Mouse (Mus musculus) forebrain, embryonic 15.5 days (tissue): ENCODE measurements around the gene Pipox. TPM values are rescaled to one million over a fixed set of nuclear protein-coding genes. Genes with fewer than 3 reads are reported as not detected.

Source experiments
- ATAC-seq: fragments of 200-750 bp; cut with Nextera tagmentation; replicated peaks from 2 replicates; pipeline ENCODE4 v1.8.0; 2017; ENCODE audit warnings: mild to moderate bottlenecking, moderate TSS enrichment, moderate library complexity
- H3K27ac ChIP-seq: fragments of 300-500 bp; sonication (generic); replicated peaks from 2 replicates; pipeline ENCODE4 v1.5.1; 2015; ENCODE audit warnings: mild to moderate bottlenecking, inconsistent platforms
- H3K27me3 ChIP-seq: fragments of 300-500 bp; sonication (generic); 2 replicates; pipeline ENCODE4 v1.6.1; 2015; ENCODE audit warnings: inconsistent platforms
- H3K36me3 ChIP-seq: fragments of 300-500 bp; sonication (generic); 2 replicates; pipeline ENCODE4 v1.6.1; 2015; ENCODE audit warnings: mild to moderate bottlenecking, inconsistent platforms
- H3K4me1 ChIP-seq: fragments of 300-500 bp; sonication (generic); 2 replicates; pipeline ENCODE4 v1.6.1; 2015; ENCODE audit warnings: inconsistent platforms
- H3K4me2 ChIP-seq: fragments of 300-500 bp; sonication (generic); replicated peaks from 2 replicates; pipeline ENCODE4 v1.6.1; 2015; ENCODE audit warnings: mild to moderate bottlenecking, inconsistent platforms
- H3K4me3 ChIP-seq: fragments of 300-500 bp; sonication (generic); 2 replicates; pipeline ENCODE4 v1.5.1; 2015; ENCODE audit warnings: mild to moderate bottlenecking, inconsistent platforms
- H3K9ac ChIP-seq: fragments of 300-500 bp; sonication (generic); replicated peaks from 2 replicates; pipeline ENCODE4 v1.6.1; 2015; ENCODE audit warnings: mild to moderate bottlenecking, inconsistent platforms
- H3K9me3 ChIP-seq: fragments of 300-500 bp; sonication (generic); 2 replicates; pipeline ENCODE4 v1.6.1; 2016; ENCODE audit warnings: inconsistent platforms
- WGBS: fragments of 180-500 bp; shearing (Covaris S2); methylation state at CpG from one replicate; pipeline ENCODE4 v1.1.7; 2015; ENCODE audit warnings: mixed read lengths; 5-methylcytosine and 5-hydroxymethylcytosine counted together
- polyA plus RNA-seq: library from polyadenylated mRNA; unstranded; fragments of >200 nt; fragmentation: Nextera tagmentation; extraction: Ambion mirVana; gene quantifications from 2 replicates; pipeline ENCODE4 v1.2.1, GENCODE M21; 2015

Gene Pipox
- polyA plus RNA-seq, 1 experiment from 2014 or later, result 10.2 TPM

DNA sequence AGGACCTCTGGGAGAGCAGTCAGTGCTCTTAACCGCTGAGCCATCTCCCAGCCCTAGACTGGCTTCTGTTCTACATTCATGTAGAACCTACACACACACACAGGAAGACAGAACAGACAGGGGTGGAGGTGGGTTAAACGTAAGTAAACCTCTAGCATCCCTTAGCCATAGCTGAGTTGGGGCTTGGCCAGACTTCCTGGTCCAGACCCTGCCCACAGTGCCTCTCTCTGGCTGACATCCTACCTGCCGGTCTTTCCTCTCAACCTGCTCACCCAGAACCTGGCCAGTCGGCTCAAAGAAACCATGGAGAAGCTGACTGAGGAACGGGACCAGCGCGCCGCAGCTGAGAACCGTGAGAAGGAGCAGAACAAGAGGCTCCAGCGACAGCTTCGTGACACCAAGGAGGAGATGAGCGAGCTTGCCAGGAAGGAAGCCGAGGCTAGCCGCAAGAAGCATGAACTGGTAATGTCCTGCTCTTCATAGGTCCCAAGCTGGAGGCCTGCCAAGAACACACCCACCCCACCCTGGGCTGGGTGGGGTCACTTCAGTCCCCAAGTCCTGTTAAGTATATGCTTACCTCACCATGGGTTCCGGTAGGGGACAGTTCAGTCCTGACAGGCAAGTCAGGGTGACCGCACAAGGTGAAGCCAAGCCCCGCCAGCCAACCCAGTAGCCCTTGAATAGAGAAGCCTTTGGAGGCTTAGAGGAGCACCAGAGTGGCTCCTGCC is 40.8 kb downstream of the Pipox start:
- Histone ChIP-seq H3K4me1 (peaks cover 82% of the 10 kb centered on the region), H3K27ac (no peak overlapping the region), H3K4me3 (no peak overlapping the region), H3K9ac (no peak overlapping the region), H3K36me3 (peaks cover 15% of the 10 kb centered on the region), H3K27me3 (no peaks in the 10 kb centered on the region), H3K9me3 (no peaks in the 10 kb centered on the region), H3K4me2 (no peak overlapping the region)
- WGBS, result 92% methylated on average over 17 of the region's 17 CpGs
- no peak for ATAC-seq

DNA sequence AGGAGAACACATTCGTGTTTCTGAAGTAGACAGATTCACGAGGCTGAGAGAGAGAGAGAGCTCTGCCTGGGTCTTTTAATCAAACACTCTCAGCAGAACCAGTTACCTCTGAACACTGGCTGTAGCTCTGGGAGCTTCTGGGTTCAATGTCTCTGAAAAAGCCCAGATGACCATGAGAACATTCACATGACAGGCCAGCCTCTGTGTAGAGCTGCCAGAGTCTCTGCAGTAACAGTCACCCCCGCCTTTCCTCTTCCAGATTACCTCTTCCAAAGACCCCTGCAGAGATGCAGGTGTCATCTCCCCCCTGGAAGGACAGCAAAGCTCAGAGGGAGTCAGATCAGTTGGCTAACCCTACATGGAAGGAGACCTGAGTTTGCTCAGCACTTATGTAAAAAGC is 41.7 kb downstream of the Pipox start:
- Histone ChIP-seq H3K4me1 (peaks cover 81% of the 10 kb centered on the region), H3K9me3 (no peaks in the 10 kb centered on the region), H3K4me2 (no peak overlapping the region), H3K27me3 (no peaks in the 10 kb centered on the region), H3K36me3 (peaks cover 20% of the 10 kb centered on the region), H3K27ac (peak overlapping the region; percentile 96; the same call in 1 of the 2 replicates), H3K4me3 (no peak overlapping the region), H3K9ac (peak overlapping the region; percentile 12; the same call in 1 of the 2 replicates)
- WGBS, result 58% methylated on average over 3 of the region's 3 CpGs
- no peak for ATAC-seq

- peak overlapping the region; percentile 96 for H3K27ac ChIP-seq
- no peak overlapping the region for H3K4me3 ChIP-seq
- H3K9me3 ChIP-seq, result no peaks in the 10 kb centered on the region
- H3K36me3 ChIP-seq, result peaks cover 27% of the 10 kb centered on the region
- H3K4me1 ChIP-seq, result peaks cover 77% of the 10 kb centered on the region
- ATAC-seq, result peak; percentile 18
- H3K4me2 ChIP-seq, result peak overlapping the region; percentile 33; the same call in 1 of the 2 replicates
- peak overlapping the region; percentile 32 for H3K9ac ChIP-seq
- H3K27me3 ChIP-seq, result no peaks in the 10 kb centered on the region
- WGBS, result 63% methylated on average over 6 of the region's 6 CpGs
Observed at GRCm38 (mm10) chr11:77851483-77852010, 42.3 kb downstream of the Pipox start.

- Histone ChIP-seq H3K9me3 (no peaks in the 10 kb centered on the region), H3K27me3 (no peaks in the 10 kb centered on the region), H3K36me3 (peaks cover 36% of the 10 kb centered on the region), H3K9ac (peak overlapping the region; percentile 32), H3K27ac (peak overlapping the region; percentile 96), H3K4me2 (peak overlapping the region; percentile 33), H3K4me1 (peaks cover 68% of the 10 kb centered on the region), H3K4me3 (peak overlapping the region; percentile 8; the same call in 1 of the 2 replicates)
- 20% methylated on average over 24 of the region's 24 CpGs for whole genome bisulfite sequencing
- ATAC-seq, result peak; percentile 88
Observed at GRCm38 (mm10) chr11:77850401-77851244, 43.3 kb downstream of the Pipox start.

DNA sequence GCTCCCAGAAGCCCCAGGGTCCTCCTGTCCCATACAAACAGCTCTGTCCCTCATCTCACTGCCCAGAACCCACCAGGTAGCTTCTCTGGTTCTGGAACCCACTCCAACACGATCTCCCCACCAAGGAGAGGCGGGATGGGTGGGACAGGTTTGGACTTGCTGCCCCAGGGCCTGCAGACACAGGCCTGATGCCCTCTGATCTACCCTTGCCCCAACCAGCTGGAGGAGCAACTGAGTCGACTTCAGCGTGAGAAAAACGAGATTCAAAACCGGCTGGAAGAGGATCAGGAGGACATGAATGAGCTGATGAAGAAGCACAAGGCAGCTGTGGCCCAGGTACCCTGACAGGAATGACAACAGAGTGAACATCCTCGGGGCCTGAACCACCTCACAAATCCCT is 44.7 kb downstream of the Pipox start:
- Histone ChIP-seq H3K9ac (no peak overlapping the region), H3K36me3 (peaks cover 45% of the 10 kb centered on the region)

GRCm38 (mm10) chr11:77848131-77848530 is 45.8 kb downstream of the Pipox start:
- Histone ChIP-seq H3K27ac (peak overlapping the region; percentile 96), H3K9ac (peak overlapping the region; percentile 11; the same call in 1 of the 2 replicates), H3K4me2 (no peak overlapping the region), H3K4me1 (peaks cover 60% of the 10 kb centered on the region), H3K9me3 (no peaks in the 10 kb centered on the region), H3K36me3 (peaks cover 46% of the 10 kb centered on the region), H3K27me3 (no peaks in the 10 kb centered on the region), H3K4me3 (no peak overlapping the region)
- no peak for ATAC-seq
- WGBS, result 7% methylated on average over 5 of the region's 5 CpGs

More for the DNA sequence above, 44.7 kb downstream of the Pipox start:
- peak overlapping the region; percentile 96 for H3K27ac ChIP-seq
- no peaks in the 10 kb centered on the region for H3K27me3 ChIP-seq
- peaks cover 55% of the 10 kb centered on the region for H3K4me1 ChIP-seq
- WGBS, result 73% methylated on average over 7 of the region's 7 CpGs
- no peak overlapping the region for H3K4me2 ChIP-seq
- no peak overlapping the region for H3K4me3 ChIP-seq
- H3K9me3 ChIP-seq, result no peaks in the 10 kb centered on the region
- no peak for ATAC-seq

DNA sequence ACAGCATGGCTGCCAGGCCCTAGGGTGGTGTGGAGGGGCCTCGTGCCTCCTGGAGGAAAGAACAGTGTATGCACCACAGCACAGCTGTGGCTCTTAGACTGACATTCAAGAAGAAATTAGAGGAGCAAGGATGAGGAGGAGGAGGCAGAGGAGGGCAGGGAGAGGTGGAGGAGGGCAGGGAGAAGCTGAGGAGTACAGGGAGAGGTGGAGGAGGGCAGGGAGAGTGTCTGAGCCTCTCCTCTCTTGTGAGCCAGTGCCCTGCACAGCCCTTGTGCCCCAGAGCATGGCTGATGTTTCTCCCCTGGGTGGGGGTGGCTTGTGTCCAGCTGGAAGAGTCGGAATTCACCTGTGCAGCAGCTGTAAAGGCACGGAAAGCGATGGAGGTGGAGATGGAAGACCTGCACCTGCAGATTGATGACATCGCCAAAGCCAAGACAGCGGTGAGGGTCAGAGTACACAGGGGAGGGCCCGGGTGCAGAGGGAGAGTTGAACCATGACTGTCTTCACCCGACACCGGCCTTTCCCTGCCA is 46.2 kb downstream of the Pipox start:
- H3K27ac ChIP-seq, result peak overlapping the region; percentile 96
- H3K4me3 ChIP-seq, result no peak overlapping the region
- ATAC-seq, result no peak
- 45% methylated on average over 9 of the region's 9 CpGs for WGBS
- H3K9ac ChIP-seq, result 0 out of 2 replicates have a peak overlapping the region, but pooled peaks have one; percentile 11
- no peaks in the 10 kb centered on the region for H3K9me3 ChIP-seq
- H3K4me1 ChIP-seq, result peaks cover 60% of the 10 kb centered on the region
- H3K4me2 ChIP-seq, result no peak overlapping the region
- no peaks in the 10 kb centered on the region for H3K27me3 ChIP-seq
- H3K36me3 ChIP-seq, result peaks cover 47% of the 10 kb centered on the region

GRCm38 (mm10) chr11:77843906-77844200 is 50.0 kb downstream of the Pipox start:
- H3K36me3 ChIP-seq, result peaks cover 63% of the 10 kb centered on the region
- 33% methylated on average over 4 of the region's 4 CpGs for WGBS
- H3K4me1 ChIP-seq, result peaks cover 26% of the 10 kb centered on the region
- no peak overlapping the region for H3K9ac ChIP-seq
- H3K4me2 ChIP-seq, result no peak overlapping the region
- H3K27ac ChIP-seq, result peak overlapping the region; percentile 33; the same call in 1 of the 2 replicates
- H3K4me3 ChIP-seq, result no peak overlapping the region
- no peak for ATAC-seq
- no peaks in the 10 kb centered on the region for H3K9me3 ChIP-seq
- no peaks in the 10 kb centered on the region for H3K27me3 ChIP-seq

DNA sequence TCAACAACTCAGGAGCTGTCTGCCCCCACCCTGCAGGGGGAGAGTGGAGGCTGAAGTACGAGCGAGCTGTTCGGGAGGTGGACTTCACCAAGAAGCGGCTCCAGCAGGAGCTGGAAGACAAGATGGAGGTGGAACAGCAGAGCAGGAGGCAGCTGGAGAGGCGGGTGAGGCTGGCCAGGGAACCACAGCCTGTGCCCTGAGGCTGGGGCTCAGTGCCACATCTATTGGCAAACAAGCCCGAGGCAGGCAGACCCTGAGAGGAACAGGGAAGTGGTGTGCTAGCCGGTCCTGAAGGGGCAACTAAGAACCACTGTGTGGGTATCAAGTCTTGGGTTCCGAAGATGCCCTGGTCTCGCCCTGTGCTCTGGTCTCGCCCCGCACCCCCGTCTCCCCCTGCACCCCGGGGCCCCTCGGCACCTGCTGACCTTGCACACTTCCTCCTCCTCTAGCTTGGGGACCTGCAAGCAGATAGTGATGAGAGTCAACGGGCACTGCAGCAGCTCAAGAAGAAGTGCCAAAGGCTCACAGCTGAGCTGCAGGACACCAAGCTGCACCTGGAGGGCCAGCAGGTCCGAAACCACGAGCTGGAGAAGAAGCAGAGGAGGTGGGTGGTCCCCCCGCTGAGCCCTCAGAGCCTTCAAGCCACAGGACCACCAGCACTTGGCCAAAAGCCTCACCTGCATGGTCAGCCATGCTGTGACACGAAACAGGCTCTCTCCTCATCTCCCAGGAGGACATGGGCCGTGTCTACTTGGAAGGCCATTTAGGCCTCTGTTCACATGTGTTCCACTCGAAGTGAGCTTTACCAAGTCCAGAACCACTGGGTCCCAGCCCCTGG is 50.6 kb downstream of the Pipox start:
- Histone ChIP-seq H3K27ac (no peak overlapping the region), H3K4me2 (no peak overlapping the region), H3K36me3 (peaks cover 63% of the 10 kb centered on the region), H3K9ac (no peak overlapping the region), H3K4me3 (no peak overlapping the region), H3K9me3 (no peaks in the 10 kb centered on the region), H3K27me3 (no peaks in the 10 kb centered on the region), H3K4me1 (peaks cover 21% of the 10 kb centered on the region)
- no peak for ATAC-seq
- 91% methylated on average over 21 of the region's 21 CpGs for WGBS

GRCm38 (mm10) chr11:77840523-77841245 is 53.2 kb downstream of the Pipox start:
- no peak overlapping the region for H3K4me2 ChIP-seq
- H3K36me3 ChIP-seq, result peaks cover 46% of the 10 kb centered on the region
- no peaks in the 10 kb centered on the region for H3K27me3 ChIP-seq
- peaks cover 17% of the 10 kb centered on the region for H3K4me1 ChIP-seq
- no peak for ATAC-seq
- WGBS, result 85% methylated on average over 16 of the region's 16 CpGs
- no peak overlapping the region for H3K9ac ChIP-seq
- H3K27ac ChIP-seq, result no peak overlapping the region
- H3K9me3 ChIP-seq, result no peaks in the 10 kb centered on the region
- H3K4me3 ChIP-seq, result no peak overlapping the region

DNA sequence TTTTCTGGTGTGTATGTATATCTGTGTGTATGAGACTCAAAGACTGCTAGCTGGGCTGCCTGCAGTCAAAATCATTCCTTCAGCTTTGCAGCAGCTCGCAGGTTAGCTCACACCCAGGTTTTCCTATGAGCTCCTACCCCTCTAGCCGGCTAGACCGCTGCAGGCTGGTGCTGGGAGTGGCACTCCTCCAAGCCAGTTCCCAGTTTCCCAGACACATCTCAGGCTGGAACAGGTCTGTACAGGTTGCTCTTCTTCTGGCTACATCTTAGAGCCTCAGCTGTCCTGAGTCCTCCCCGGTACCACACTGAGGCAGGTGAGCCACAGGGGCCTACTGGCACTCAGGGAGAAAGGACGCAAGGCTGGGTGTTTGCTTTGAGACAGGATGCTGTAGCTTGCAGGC is 56.0 kb downstream of the Pipox start:
- H3K36me3 ChIP-seq, result peaks cover 40% of the 10 kb centered on the region

More for the DNA sequence above, 56.0 kb downstream of the Pipox start:
- no peak overlapping the region for H3K9ac ChIP-seq
- peaks cover 7% of the 10 kb centered on the region for H3K4me1 ChIP-seq
- no peak overlapping the region for H3K4me2 ChIP-seq
- H3K27me3 ChIP-seq, result no peaks in the 10 kb centered on the region
- no peak overlapping the region for H3K27ac ChIP-seq
- ATAC-seq, result no peak
- H3K4me3 ChIP-seq, result no peak overlapping the region
- H3K9me3 ChIP-seq, result no peaks in the 10 kb centered on the region
- WGBS, result 64% methylated on average over 5 of the region's 5 CpGs
